Mouse (Mus musculus) hindbrain, embryonic 10.5 days (tissue): Measurements from ENCODE around the gene Prcc. TPM values are rescaled to one million over a fixed set of nuclear protein-coding genes. Genes with fewer than 3 reads are reported as not detected.
"Not testable (repeated sequence)": the region's sequence is repeated elsewhere in the genome, so short reads cannot be mapped to it uniquely, and the experiment has no call there.

ENCODE experiments used
- DNase-seq: peaks from one replicate; pipeline ENCODE4 v3.0.0-alpha.2; 2017; ENCODE audit warnings: low spot score
- H3K27ac ChIP-seq: fragments of 300-500 bp; sonication (generic); 2 replicates; pipeline ENCODE4 v1.5.1; 2016; ENCODE audit warnings: mild to moderate bottlenecking, moderate library complexity
- H3K27me3 ChIP-seq: fragments of 300-500 bp; sonication (generic); 2 replicates; pipeline ENCODE4 v1.6.1; 2016; ENCODE audit warnings: mild to moderate bottlenecking; ENCODE audit not compliant: poor library complexity, insufficient read depth, severe bottlenecking
- H3K36me3 ChIP-seq: fragments of 300-500 bp; sonication (generic); 2 replicates; pipeline ENCODE4 v1.6.1; 2016; ENCODE audit warnings: mild to moderate bottlenecking, moderate library complexity
- H3K4me1 ChIP-seq: fragments of 300-500 bp; sonication (generic); replicated peaks from 2 replicates; pipeline ENCODE4 v1.6.1; 2016; ENCODE audit warnings: mild to moderate bottlenecking
- H3K4me3 ChIP-seq: fragments of 300-500 bp; sonication (generic); 2 replicates; pipeline ENCODE4 v1.5.1; 2016; ENCODE audit warnings: mild to moderate bottlenecking, moderate library complexity
- H3K9me3 ChIP-seq: fragments of 300-500 bp; sonication (generic); 2 replicates; pipeline ENCODE4 v1.6.1; 2016; ENCODE audit warnings: mild to moderate bottlenecking, moderate library complexity
- WGBS: fragments of 180-500 bp; shearing (Covaris S2); methylation state at CpG from one replicate; pipeline ENCODE4 v1.1.7; 2016; 5-methylcytosine and 5-hydroxymethylcytosine counted together
- polyA plus RNA-seq: library from polyadenylated mRNA; unstranded; fragments of >200 nt; fragmentation: Nextera tagmentation; extraction: Ambion mirVana; gene quantifications from 2 replicates; pipeline ENCODE4 v1.2.1, GENCODE M21; 2016

The Prcc gene
- polyA plus RNA-seq, 1 experiment from 2014 or later = 18.7 TPM

GRCm38 (mm10) chr3:87901036-87901624, 15.7 kb upstream of the Prcc start:
- Histone ChIP-seq H3K27ac (0 out of 2 replicates have a peak overlapping the region, but pooled peaks have one; percentile 40), H3K4me3 (no peak overlapping the region), H3K27me3 (no peaks in the 10 kb centered on the region), H3K36me3 (no peaks in the 10 kb centered on the region), H3K4me1 (peaks cover 9% of the 10 kb centered on the region; the same call in 1 of the 2 replicates), H3K9me3 (no peaks in the 10 kb centered on the region)
- 59% methylated on average over 1 of the region's 1 CpGs for WGBS
- DNase-seq = no peak

- H3K9me3 ChIP-seq = no peaks in the 10 kb centered on the region
- no peaks in the 10 kb centered on the region for H3K36me3 ChIP-seq
- 85% methylated on average over 3 of the region's 3 CpGs for WGBS
- no peak overlapping the region for H3K4me3 ChIP-seq
- H3K27ac ChIP-seq = no peak overlapping the region
- no peak for DNase-seq
- no peaks in the 10 kb centered on the region for H3K27me3 ChIP-seq
- 0 out of 2 replicates have a peak, but pooled peaks cover 4% of the 10 kb centered on the region for H3K4me1 ChIP-seq
These were observed 14.4 kb upstream of the Prcc start for GRCm38 (mm10) chr3:87899776-87900175.

- no peaks in the 10 kb centered on the region for H3K27me3 ChIP-seq
- no peak overlapping the region for H3K27ac ChIP-seq
- H3K4me3 ChIP-seq = no peak overlapping the region
- WGBS = 75% methylated on average over 3 of the region's 3 CpGs
- H3K36me3 ChIP-seq = no peaks in the 10 kb centered on the region
- H3K4me1 ChIP-seq = 0 out of 2 replicates have a peak, but pooled peaks cover 4% of the 10 kb centered on the region
- no peaks in the 10 kb centered on the region for H3K9me3 ChIP-seq
- DNase-seq = no peak
These were observed 13.9 kb upstream of the Prcc start for GRCm38 (mm10) chr3:87899266-87899665.

GRCm38 (mm10) chr3:87893367-87893905, 8.0 kb upstream of the Prcc start:
- 77% methylated on average over 3 of the region's 3 CpGs for WGBS
- Histone ChIP-seq H3K27me3 (no peaks in the 10 kb centered on the region), H3K36me3 (no peaks in the 10 kb centered on the region), H3K4me3 (no peak overlapping the region), H3K9me3 (0 out of 2 replicates have a peak, but pooled peaks cover under 1% of the 10 kb centered on the region), H3K4me1 (no peaks in the 10 kb centered on the region), H3K27ac (no peak overlapping the region)
- no peak for DNase-seq

- Histone ChIP-seq H3K4me1 (no peaks in the 10 kb centered on the region), H3K27me3 (no peaks in the 10 kb centered on the region), H3K4me3 (no peak overlapping the region), H3K27ac (no peak overlapping the region), H3K36me3 (no peaks in the 10 kb centered on the region), H3K9me3 (0 out of 2 replicates have a peak, but pooled peaks cover 6% of the 10 kb centered on the region)
- DNase-seq = no peak
- 65% methylated on average over 3 of the region's 3 CpGs for WGBS
These were observed 6.1 kb upstream of the Prcc start for GRCm38 (mm10) chr3:87891481-87891880.

- 77% methylated on average over 4 of the region's 4 CpGs for whole genome bisulfite sequencing
- H3K4me3 ChIP-seq, H3K36me3 ChIP-seq, H3K27ac ChIP-seq, H3K27me3 ChIP-seq, H3K9me3 ChIP-seq, DNase-seq: not testable (repeated sequence)
- H3K4me1 ChIP-seq = peaks cover 18% of the 10 kb centered on the region
These were observed 2.0 kb upstream of the Prcc start for GRCm38 (mm10) chr3:87887400-87887799.

GRCm38 (mm10) chr3:87886416-87886815, 1.0 kb upstream of the Prcc start:
- Histone ChIP-seq H3K4me3 (peak overlapping the region; percentile 95), H3K9me3 (0 out of 2 replicates have a peak, but pooled peaks cover 6% of the 10 kb centered on the region), H3K27me3 (no peaks in the 10 kb centered on the region), H3K27ac (no peak overlapping the region), H3K36me3 (peaks cover 13% of the 10 kb centered on the region), H3K4me1 (peaks cover 20% of the 10 kb centered on the region)
- no peak for DNase-seq
- 85% methylated on average over 6 of the region's 6 CpGs for WGBS

GRCm38 (mm10) chr3:87886004-87886365, 577 bp upstream of the Prcc start:
- H3K9me3 ChIP-seq = 0 out of 2 replicates have a peak, but pooled peaks cover 6% of the 10 kb centered on the region
- peak overlapping the region; percentile 95 for H3K27ac ChIP-seq
- WGBS = 15% methylated on average over 10 of the region's 10 CpGs
- peaks cover 20% of the 10 kb centered on the region for H3K4me1 ChIP-seq
- peak overlapping the region; percentile 95 for H3K4me3 ChIP-seq
- no peak for DNase-seq
- H3K36me3 ChIP-seq = peaks cover 17% of the 10 kb centered on the region
- no peaks in the 10 kb centered on the region for H3K27me3 ChIP-seq

- WGBS = under 1% methylated on average over 28 of the region's 28 CpGs
- peak overlapping the region; percentile 95 for H3K4me3 ChIP-seq
- peak overlapping the region; percentile 95 for H3K27ac ChIP-seq
- DNase-seq = no peak
- H3K27me3 ChIP-seq = no peaks in the 10 kb centered on the region
- 0 out of 2 replicates have a peak, but pooled peaks cover 6% of the 10 kb centered on the region for H3K9me3 ChIP-seq
- peaks cover 29% of the 10 kb centered on the region for H3K36me3 ChIP-seq
- H3K4me1 ChIP-seq = peaks cover 20% of the 10 kb centered on the region
These were observed 628 bp downstream of the Prcc start for GRCm38 (mm10) chr3:87884708-87885251.

GRCm38 (mm10) chr3:87884291-87884690, 1.1 kb downstream of the Prcc start:
- Histone ChIP-seq H3K36me3 (peaks cover 32% of the 10 kb centered on the region), H3K27me3 (no peaks in the 10 kb centered on the region), H3K4me1 (peaks cover 20% of the 10 kb centered on the region), H3K4me3 (peak overlapping the region; percentile 95), H3K27ac (peak overlapping the region; percentile 95), H3K9me3 (0 out of 2 replicates have a peak, but pooled peaks cover 6% of the 10 kb centered on the region)
- 3% methylated on average over 3 of the region's 3 CpGs for WGBS
- DNase-seq = no peak

- H3K36me3 ChIP-seq = peaks cover 88% of the 10 kb centered on the region
- 94% methylated on average over 4 of the region's 4 CpGs for whole genome bisulfite sequencing
These were observed 7.7 kb downstream of the Prcc start for GRCm38 (mm10) chr3:87877730-87878129.

GRCm38 (mm10) chr3:87864111-87864510, 21.3 kb downstream of the Prcc start:
- not testable (repeated sequence) for H3K4me1 ChIP-seq, H3K27me3 ChIP-seq, H3K27ac ChIP-seq, H3K4me3 ChIP-seq, DNase-seq, H3K9me3 ChIP-seq
- 91% methylated on average over 4 of the region's 4 CpGs for WGBS
- H3K36me3 ChIP-seq = peaks cover 98% of the 10 kb centered on the region

More at GRCm38 (mm10) chr3:87877730-87878129, 7.7 kb downstream of the Prcc start:
- H3K4me3 ChIP-seq = no peak overlapping the region
- no peaks in the 10 kb centered on the region for H3K27me3 ChIP-seq
- no peaks in the 10 kb centered on the region for H3K9me3 ChIP-seq
- DNase-seq = no peak
- H3K4me1 ChIP-seq = 0 out of 2 replicates have a peak, but pooled peaks cover 3% of the 10 kb centered on the region
- no peak overlapping the region for H3K27ac ChIP-seq

- WGBS = 38% methylated on average over 3 of the region's 3 CpGs
- H3K9me3 ChIP-seq = no peaks in the 10 kb centered on the region
- no peak overlapping the region for H3K27ac ChIP-seq
- peak; percentile 37 for DNase-seq
- H3K36me3 ChIP-seq = peaks cover 90% of the 10 kb centered on the region
- no peaks in the 10 kb centered on the region for H3K27me3 ChIP-seq
- no peaks in the 10 kb centered on the region for H3K4me1 ChIP-seq
- no peak overlapping the region for H3K4me3 ChIP-seq
These were observed 25.6 kb downstream of the Prcc start for GRCm38 (mm10) chr3:87859813-87860212.
